Mouse (Mus musculus) kidney, adult 2 months (tissue): ENCODE measurements at regions not wholly inside any gene's neighbourhood (a gene's known extent, or its start where the extent isn't known, plus 50 kb on each side); places are given as distances from the start of the nearest gene placed in this dataset.

Experiments used
- CTCF ChIP-seq: fragments of 200-500 bp; conservative IDR thresholded peaks from 2 replicates; pipeline ENCODE4 v1.5.1; 2011; ENCODE audit warnings: low read depth, mild to moderate bottlenecking, control low read depth, low read length, moderate library complexity, mixed read lengths; ENCODE audit not compliant: insufficient read depth, insufficient read length
- POLR2A ChIP-seq: fragments of 200-500 bp; IDR thresholded peaks from one replicate; pipeline ENCODE4 v1.6.1; 2011; ENCODE audit warnings: low read depth, low read length, control low read depth

GRCm38 (mm10) chr6:22465926-22466325, 109.9 kb upstream of the Fam3c start:
- no peak for TF ChIP-seq CTCF
- TF ChIP-seq POLR2A, result no peak
